Mouse (Mus musculus): ENCODE results near the gene Utp11. TPM values are rescaled to one million over a fixed set of nuclear protein-coding genes. Genes with fewer than 3 reads are reported as not detected.

Utp11 gene
- total RNA-seq, 1 experiment, result 39.7 TPM

DNA sequence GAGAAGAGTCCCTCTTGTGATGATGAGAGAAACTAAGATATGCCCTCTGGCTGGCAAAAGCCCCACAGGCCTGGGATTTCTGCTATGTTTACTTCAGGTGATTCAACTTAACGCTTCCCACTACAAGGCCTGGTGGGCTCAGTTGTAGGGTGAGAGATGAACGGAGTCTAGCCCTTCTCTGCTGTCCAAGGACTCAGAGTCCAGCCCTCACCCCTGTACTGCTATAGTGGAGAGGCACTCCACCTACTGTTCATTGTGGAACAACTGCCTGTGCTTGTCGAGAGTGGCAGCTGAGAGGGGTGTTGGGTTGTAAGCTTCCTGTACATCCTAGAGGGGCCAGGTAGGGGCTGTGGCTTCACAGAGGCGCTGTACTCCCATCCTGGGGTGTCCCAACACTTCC is 44.6 kb upstream of the Utp11 start:
- in situ Hi-C loops (cut with MboI; ENCODE audit: low sequenced_read_pairs in 2 of 2, unreplicated experiment in 2 of 2), result no loop called here
- no peak overlapping the region for H3K4me3 ChIP-seq (ENCODE audit: insufficient read depth in 1 of 2, low read depth in 1 of 2, low read length in 2 of 2, poor library complexity in 1 of 2, severe bottlenecking in 1 of 2)
- no peak overlapping the region for H3K27ac ChIP-seq (ENCODE audit: insufficient read depth, low read depth, low read length, poor library complexity, severe bottlenecking)
- no peak overlapping the region for H3K9ac ChIP-seq (ENCODE audit: insufficient read depth, low read depth, low read length, poor library complexity, severe bottlenecking)
- no peaks in the 10 kb centered on the region for H3K9me3 ChIP-seq (ENCODE audit: control insufficient read depth, insufficient read depth, low read depth, low read length)
- H3K4me1 ChIP-seq (ENCODE audit: control insufficient read depth in 2 of 2, insufficient read depth in 2 of 2, low read length in 2 of 2, poor library complexity in 1 of 2), result peaks cover 2 to 10% of the 10 kb centered on the region in 2 experiments; a peak in 1 of 4 replicates
- no peak for DNase-seq (ENCODE audit: low read depth, low spot score)
- H3K36me3 ChIP-seq (ENCODE audit: control insufficient read depth, insufficient read depth, low read length, poor library complexity, severe bottlenecking), result peaks cover 3% of the 10 kb centered on the region
- TF ChIP-seq ZNF384 (IDR thresholded peaks at IDR 0.05; ENCODE audit: low read depth, low read length), result no peak
- TF ChIP-seq CHD2 (IDR thresholded peaks at IDR 0.05; ENCODE audit: low read depth, low read length), result no peak
- no peak for TF ChIP-seq MAFK (IDR thresholded peaks at IDR 0.05; ENCODE audit: insufficient read depth, low read depth, low read length)
- TF ChIP-seq HCFC1 (IDR thresholded peaks at IDR 0.05; ENCODE audit: borderline replicate concordance, insufficient read depth, low read length), result no peak
- no peak for TF ChIP-seq ZC3H11A (IDR thresholded peaks at IDR 0.05; ENCODE audit: borderline replicate concordance, low read depth, low read length)

DNA sequence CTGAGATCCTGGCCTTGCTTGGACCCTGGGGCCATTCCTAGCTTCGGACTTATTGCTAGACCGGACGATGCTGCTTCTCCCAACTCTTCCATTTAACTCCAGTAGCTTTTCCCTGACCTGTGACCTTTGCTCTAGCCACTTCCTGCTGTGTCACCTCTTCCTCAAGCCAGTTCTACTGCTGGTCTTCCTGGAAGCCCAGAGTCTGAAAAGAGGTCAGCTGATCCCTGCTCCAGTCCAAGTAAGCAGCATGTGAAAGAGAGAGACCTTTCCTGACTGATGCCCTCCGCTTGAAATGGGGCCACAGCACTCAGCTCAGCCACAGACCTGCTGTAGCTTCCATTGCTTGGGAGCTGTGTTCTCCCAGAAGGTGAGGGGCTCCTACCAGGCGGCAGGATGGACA is 44.1 kb upstream of the Utp11 start:
- Histone ChIP-seq H3K9ac (ENCODE audit: insufficient read depth, low read depth, low read length, poor library complexity, severe bottlenecking) (no peak overlapping the region), H3K27ac (ENCODE audit: insufficient read depth, low read depth, low read length, poor library complexity, severe bottlenecking) (no peak overlapping the region), H3K9me3 (ENCODE audit: control insufficient read depth, insufficient read depth, low read depth, low read length) (no peaks in the 10 kb centered on the region), H3K4me1 (ENCODE audit: control insufficient read depth in 2 of 2, insufficient read depth in 2 of 2, low read length in 2 of 2, poor library complexity in 1 of 2) (peaks cover 2 to 10% of the 10 kb centered on the region in 2 experiments; a peak in 1 of 4 replicates), H3K36me3 (ENCODE audit: control insufficient read depth, insufficient read depth, low read length, poor library complexity, severe bottlenecking) (peaks cover 6% of the 10 kb centered on the region), H3K4me3 (ENCODE audit: insufficient read depth in 1 of 2, low read depth in 1 of 2, low read length in 2 of 2, poor library complexity in 1 of 2, severe bottlenecking in 1 of 2) (no peak overlapping the region)
- TF ChIP-seq ZC3H11A (IDR thresholded peaks at IDR 0.05; ENCODE audit: borderline replicate concordance, low read depth, low read length), result no peak
- TF ChIP-seq CHD2 (IDR thresholded peaks at IDR 0.05; ENCODE audit: low read depth, low read length), result no peak
- no peak for TF ChIP-seq ZNF384 (IDR thresholded peaks at IDR 0.05; ENCODE audit: low read depth, low read length)
- TF ChIP-seq HCFC1 (IDR thresholded peaks at IDR 0.05; ENCODE audit: borderline replicate concordance, insufficient read depth, low read length), result no peak
- TF ChIP-seq MAFK (IDR thresholded peaks at IDR 0.05; ENCODE audit: insufficient read depth, low read depth, low read length), result no peak
- no peak for DNase-seq (ENCODE audit: low read depth, low spot score)
- in situ Hi-C loops (cut with MboI; ENCODE audit: low sequenced_read_pairs in 2 of 2, unreplicated experiment in 2 of 2), result no loop called here

DNA sequence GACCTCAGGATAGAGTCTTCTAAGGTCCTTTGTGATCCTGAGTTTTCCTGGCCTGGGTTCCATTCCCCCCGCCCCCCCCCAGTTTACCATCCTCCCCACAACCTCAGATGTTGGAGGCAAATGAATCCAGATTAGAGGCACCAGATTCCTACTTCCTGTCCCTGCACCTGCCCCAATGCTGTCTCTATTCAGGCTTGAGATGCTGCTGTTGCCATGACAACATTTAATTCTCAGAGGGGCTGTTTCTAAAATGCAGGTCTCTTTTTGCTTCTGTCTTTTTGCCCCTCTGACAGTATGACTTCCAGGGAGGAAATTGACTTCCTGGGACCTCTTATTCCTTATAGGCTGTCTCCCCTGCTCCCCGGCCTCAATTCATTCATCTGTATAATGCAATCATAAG is 43.6 kb upstream of the Utp11 start:
- Histone ChIP-seq H3K9ac (ENCODE audit: insufficient read depth, low read depth, low read length, poor library complexity, severe bottlenecking) (no peak overlapping the region), H3K9me3 (ENCODE audit: control insufficient read depth, insufficient read depth, low read depth, low read length) (no peaks in the 10 kb centered on the region), H3K4me3 (ENCODE audit: insufficient read depth in 1 of 2, low read depth in 1 of 2, low read length in 2 of 2, poor library complexity in 1 of 2, severe bottlenecking in 1 of 2) (no peak overlapping the region), H3K4me1 (ENCODE audit: control insufficient read depth in 2 of 2, insufficient read depth in 2 of 2, low read length in 2 of 2, poor library complexity in 1 of 2) (peaks cover 2 to 8% of the 10 kb centered on the region in 2 experiments; a peak in 1 of 4 replicates), H3K36me3 (ENCODE audit: control insufficient read depth, insufficient read depth, low read length, poor library complexity, severe bottlenecking) (peaks cover 6% of the 10 kb centered on the region), H3K27ac (ENCODE audit: insufficient read depth, low read depth, low read length, poor library complexity, severe bottlenecking) (no peak overlapping the region)
- DNase-seq (ENCODE audit: low read depth, low spot score), result no peak
- no peak for TF ChIP-seq ZNF384 (IDR thresholded peaks at IDR 0.05; ENCODE audit: low read depth, low read length)
- in situ Hi-C loops (cut with MboI; ENCODE audit: low sequenced_read_pairs in 2 of 2, unreplicated experiment in 2 of 2), result no loop called here

DNA sequence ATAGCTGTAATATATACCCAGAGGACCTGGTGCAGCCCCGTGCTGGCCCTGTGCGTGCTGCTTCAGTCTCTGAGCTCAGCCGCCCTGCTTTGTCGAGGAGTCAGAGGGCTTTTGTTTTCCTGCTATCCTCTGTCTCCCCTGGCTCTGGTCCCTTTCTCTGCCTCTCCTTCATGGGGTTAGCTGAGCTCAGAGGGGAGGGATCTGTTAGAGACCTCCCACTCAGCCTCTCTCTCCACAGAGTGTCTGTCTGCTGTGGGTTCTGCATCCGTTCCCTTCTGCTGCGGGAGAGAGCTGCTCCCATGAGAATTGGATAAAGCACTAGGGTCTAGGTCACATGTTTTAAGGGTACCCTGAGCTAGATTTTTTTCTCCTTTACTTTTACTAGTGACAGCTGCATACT is 32.7 kb upstream of the Utp11 start:
- H3K9ac ChIP-seq (ENCODE audit: insufficient read depth, low read depth, low read length, poor library complexity, severe bottlenecking), result no peak overlapping the region
- no peaks in the 10 kb centered on the region for H3K4me1 ChIP-seq (ENCODE audit: control insufficient read depth in 2 of 2, insufficient read depth in 2 of 2, low read length in 2 of 2, poor library complexity in 1 of 2)
- H3K36me3 ChIP-seq (ENCODE audit: control insufficient read depth, insufficient read depth, low read length, poor library complexity, severe bottlenecking), result peaks cover 61% of the 10 kb centered on the region
- H3K9me3 ChIP-seq (ENCODE audit: control insufficient read depth, insufficient read depth, low read depth, low read length), result no peaks in the 10 kb centered on the region
- H3K4me3 ChIP-seq (ENCODE audit: insufficient read depth in 1 of 2, low read depth in 1 of 2, low read length in 2 of 2, poor library complexity in 1 of 2, severe bottlenecking in 1 of 2), result no peak overlapping the region
- no peak for DNase-seq (ENCODE audit: low read depth, low spot score)
- H3K27ac ChIP-seq (ENCODE audit: insufficient read depth, low read depth, low read length, poor library complexity, severe bottlenecking), result no peak overlapping the region
- TF ChIP-seq ZNF384 (IDR thresholded peaks at IDR 0.05; ENCODE audit: low read depth, low read length), result no peak
- TF ChIP-seq ZC3H11A (IDR thresholded peaks at IDR 0.05; ENCODE audit: borderline replicate concordance, low read depth, low read length), result no peak
- no peak for TF ChIP-seq CHD2 (IDR thresholded peaks at IDR 0.05; ENCODE audit: low read depth, low read length)
- TF ChIP-seq HCFC1 (IDR thresholded peaks at IDR 0.05; ENCODE audit: borderline replicate concordance, insufficient read depth, low read length), result no peak
- no peak for TF ChIP-seq MAFK (IDR thresholded peaks at IDR 0.05; ENCODE audit: insufficient read depth, low read depth, low read length)
- in situ Hi-C loops (cut with MboI; ENCODE audit: low sequenced_read_pairs in 2 of 2, unreplicated experiment in 2 of 2), result no loop called here

DNA sequence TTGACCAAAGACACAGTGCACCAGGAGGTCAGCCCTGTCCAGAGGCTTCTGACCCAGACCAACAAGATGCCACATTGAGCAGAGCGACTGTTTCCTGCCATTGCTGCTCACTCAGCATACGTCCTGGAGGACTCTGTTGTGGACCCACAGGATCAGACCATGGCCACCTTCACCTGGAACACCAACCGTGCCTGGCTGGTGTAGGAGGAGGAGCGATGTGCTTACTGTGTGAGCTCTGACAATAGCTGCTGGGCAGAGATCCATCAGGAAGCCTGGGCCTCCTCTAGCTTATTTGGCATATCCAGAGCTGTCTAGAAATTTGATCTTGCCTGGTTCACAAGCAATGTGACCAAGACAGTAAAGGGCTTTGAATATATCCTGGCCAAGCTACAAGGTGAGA is 25.7 kb upstream of the Utp11 start:
- Histone ChIP-seq H3K9ac (ENCODE audit: insufficient read depth, low read depth, low read length, poor library complexity, severe bottlenecking) (no peak overlapping the region), H3K27ac (ENCODE audit: insufficient read depth, low read depth, low read length, poor library complexity, severe bottlenecking) (no peak overlapping the region), H3K4me3 (ENCODE audit: insufficient read depth in 1 of 2, low read depth in 1 of 2, low read length in 2 of 2, poor library complexity in 1 of 2, severe bottlenecking in 1 of 2) (no peak overlapping the region), H3K4me1 (ENCODE audit: control insufficient read depth in 2 of 2, insufficient read depth in 2 of 2, low read length in 2 of 2, poor library complexity in 1 of 2) (0 out of 4 replicates have a peak, but pooled peaks cover 0 to 2% of the 10 kb centered on the region in 2 experiments), H3K36me3 (ENCODE audit: control insufficient read depth, insufficient read depth, low read length, poor library complexity, severe bottlenecking) (peaks cover 42% of the 10 kb centered on the region), H3K9me3 (ENCODE audit: control insufficient read depth, insufficient read depth, low read depth, low read length) (no peaks in the 10 kb centered on the region)
- in situ Hi-C loops (cut with MboI; ENCODE audit: low sequenced_read_pairs in 2 of 2, unreplicated experiment in 2 of 2), result no loop called here
- TF ChIP-seq MAFK (IDR thresholded peaks at IDR 0.05; ENCODE audit: insufficient read depth, low read depth, low read length) (no peak), ZC3H11A (IDR thresholded peaks at IDR 0.05; ENCODE audit: borderline replicate concordance, low read depth, low read length) (no peak), ZNF384 (IDR thresholded peaks at IDR 0.05; ENCODE audit: low read depth, low read length) (no peak), HCFC1 (IDR thresholded peaks at IDR 0.05; ENCODE audit: borderline replicate concordance, insufficient read depth, low read length) (no peak), CHD2 (IDR thresholded peaks at IDR 0.05; ENCODE audit: low read depth, low read length) (no peak)
- no peak for DNase-seq (ENCODE audit: low read depth, low spot score)
